Mouse (Mus musculus) heart, postnatal 0 days (tissue): ENCODE measurements around the gene Kat5. TPM values are rescaled to one million over a fixed set of nuclear protein-coding genes. Genes with fewer than 3 reads are reported as not detected.
A peak's percentile ranks its signal among the peaks of the same experiment; 100 is the strongest.

Experiments used
- ATAC-seq: fragments of 200-750 bp; cut with Nextera tagmentation; 2 replicates; pipeline ENCODE4 v1.8.0; 2017; ENCODE audit warnings: low read depth, moderate number of reproducible peaks, moderate library complexity; ENCODE audit not compliant: insufficient read depth
- DNase-seq: peaks from one replicate; pipeline ENCODE4 v3.0.0-alpha.2; 2016; ENCODE audit warnings: low spot score
- H3K27ac ChIP-seq: fragments of 300-500 bp; sonication (generic); 2 replicates; pipeline ENCODE4 v1.5.1; 2014; ENCODE audit warnings: low read depth, mild to moderate bottlenecking
- H3K27me3 ChIP-seq: fragments of 300-500 bp; sonication (generic); 2 replicates; pipeline ENCODE4 v1.6.1; 2014; ENCODE audit warnings: low read length, mixed read lengths; ENCODE audit not compliant: control insufficient read depth, insufficient read depth
- H3K36me3 ChIP-seq: fragments of 300-500 bp; sonication (generic); replicated peaks from 2 replicates; pipeline ENCODE4 v1.6.1; 2014; ENCODE audit warnings: low read length, mixed read lengths; ENCODE audit not compliant: control insufficient read depth, insufficient read depth
- H3K4me1 ChIP-seq: fragments of 300-500 bp; sonication (generic); 2 replicates; pipeline ENCODE4 v1.6.1; 2014; ENCODE audit warnings: antibody characterized with exemption; ENCODE audit not compliant: control insufficient read depth, insufficient read depth
- H3K4me2 ChIP-seq: fragments of 300-500 bp; sonication (generic); 2 replicates; pipeline ENCODE4 v1.6.1; 2014; ENCODE audit warnings: low read depth, mild to moderate bottlenecking, low read length, moderate library complexity
- H3K4me3 ChIP-seq: fragments of 300-500 bp; sonication (generic); 2 replicates; pipeline ENCODE4 v1.5.1; 2014; ENCODE audit warnings: low read depth, low read length
- H3K9ac ChIP-seq: fragments of 300-500 bp; sonication (generic); replicated peaks from 2 replicates; pipeline ENCODE4 v1.6.1; 2014; ENCODE audit warnings: low read depth, low read length, mixed read lengths
- H3K9me3 ChIP-seq: fragments of 300-500 bp; sonication (generic); replicated peaks from 2 replicates; pipeline ENCODE4 v1.6.1; 2016; ENCODE audit warnings: low read length; ENCODE audit not compliant: control insufficient read depth
- CTCF ChIP-seq: IDR thresholded peaks from 2 replicates; pipeline ENCODE4 v1.5.1; 2016; ENCODE audit warnings: antibody characterized with exemption, control low read depth, low read depth
- EP300 ChIP-seq: IDR thresholded peaks from 2 replicates; pipeline ENCODE4 v1.6.1; 2016; ENCODE audit warnings: antibody characterized with exemption, low read depth
- WGBS: fragments of 180-500 bp; shearing (Covaris S2); extraction: QIAGEN DNeasy Blood & Tissue Kit; methylation state at CpG from one replicate; pipeline ENCODE4 v1.1.7; 2014; 5-methylcytosine and 5-hydroxymethylcytosine counted together
- polyA plus RNA-seq: library from polyadenylated mRNA; unstranded; fragments of >200 nt; fragmentation: Nextera tagmentation; extraction: Ambion mirVana; gene quantifications from 2 replicates; pipeline ENCODE4 v1.2.1, GENCODE M21; 2015
- total RNA-seq: library from RNA; depleted of rRNA; stranded (reverse); fragments of >200 nt; gene quantifications from 2 replicates; pipeline ENCODE4 v1.2.3, GENCODE M21; 2014; ENCODE audit warnings: low replicate concordance

Kat5 gene
- total and polyA plus RNA-seq, 2 experiments from 2014 or later, result 27.0 to 164 TPM

- H3K9me3 ChIP-seq, result no peaks in the 10 kb centered on the region
- TF ChIP-seq CTCF (no peak), EP300 (no peak)
- peak within 1 kb of the TSS; percentile 70 for H3K4me3 ChIP-seq
- DNase-seq (peak; percentile 80), ATAC-seq (peak; percentile 89)
- peaks cover 30% of the 10 kb centered on the region for H3K36me3 ChIP-seq
- peak within 1 kb of the TSS; percentile 69 for H3K4me2 ChIP-seq
- under 1% methylated on average over 71 of the region's 109 CpGs for WGBS
- H3K27ac ChIP-seq, result peak within 1 kb of the TSS; percentile 95
- H3K9ac ChIP-seq, result peak within 1 kb of the TSS; percentile 86
- H3K4me1 ChIP-seq, result peaks cover 16% of the 10 kb centered on the region
- H3K27me3 ChIP-seq, result no peaks in the 10 kb centered on the region
These were observed 27.3 kb upstream of the Kat5 start, which contains the start of gene Rela for GRCm38 (mm10) chr19:5637069-5638047. TSS of gene Rela (plus strand) at chr19:5637483.

GRCm38 (mm10) chr19:5636571-5637041 lies 26.6 kb upstream of the Kat5 start:
- Histone ChIP-seq H3K36me3 (peaks cover 22% of the 10 kb centered on the region), H3K9ac (peak overlapping the region; percentile 86), H3K27me3 (no peaks in the 10 kb centered on the region), H3K4me3 (peak overlapping the region; percentile 70), H3K27ac (peak overlapping the region; percentile 95), H3K9me3 (no peaks in the 10 kb centered on the region), H3K4me1 (peaks cover 16% of the 10 kb centered on the region), H3K4me2 (peak overlapping the region; percentile 69)
- no peak for ATAC-seq
- WGBS, result 33% methylated on average over 12 of the region's 12 CpGs
- DNase-seq, result peak; percentile 41
- TF ChIP-seq CTCF, result no peak
- TF ChIP-seq EP300, result no peak

GRCm38 (mm10) chr19:5636036-5636570 lies 26.1 kb upstream of the Kat5 start:
- H3K27me3 ChIP-seq, result no peaks in the 10 kb centered on the region
- peaks cover 16% of the 10 kb centered on the region for H3K4me1 ChIP-seq
- 67% methylated on average over 7 of the region's 7 CpGs for WGBS
- H3K27ac ChIP-seq, result peak overlapping the region; percentile 95
- no peak overlapping the region for H3K4me3 ChIP-seq
- no peak for DNase-seq
- peaks cover 17% of the 10 kb centered on the region for H3K36me3 ChIP-seq
- TF ChIP-seq EP300 (no peak), CTCF (no peak)
- no peaks in the 10 kb centered on the region for H3K9me3 ChIP-seq
- no peak overlapping the region for H3K9ac ChIP-seq
- ATAC-seq, result no peak
- peak overlapping the region; percentile 69; the same call in 1 of the 2 replicates for H3K4me2 ChIP-seq

- Histone ChIP-seq H3K36me3 (no peaks in the 10 kb centered on the region), H3K9me3 (no peaks in the 10 kb centered on the region), H3K4me3 (no peak overlapping the region), H3K4me1 (0 out of 2 replicates have a peak, but pooled peaks cover 8% of the 10 kb centered on the region), H3K4me2 (no peak overlapping the region), H3K9ac (no peak overlapping the region), H3K27ac (no peak overlapping the region), H3K27me3 (no peaks in the 10 kb centered on the region)
- TF ChIP-seq CTCF, result no peak
- no peak for TF ChIP-seq EP300
- DNase-seq (no peak), ATAC-seq (no peak)
- 72% methylated on average over 9 of the region's 9 CpGs for WGBS
These were observed 22.1 kb upstream of the Kat5 start for GRCm38 (mm10) chr19:5632120-5632519.

- H3K4me3 ChIP-seq, result no peak overlapping the region
- no peak overlapping the region for H3K27ac ChIP-seq
- ATAC-seq, result no peak
- no peaks in the 10 kb centered on the region for H3K4me1 ChIP-seq
- no peaks in the 10 kb centered on the region for H3K9me3 ChIP-seq
- H3K4me2 ChIP-seq, result no peak overlapping the region
- H3K27me3 ChIP-seq, result no peaks in the 10 kb centered on the region
- no peak overlapping the region for H3K9ac ChIP-seq
- no peaks in the 10 kb centered on the region for H3K36me3 ChIP-seq
- no peak for TF ChIP-seq CTCF
- no peak for TF ChIP-seq EP300
- DNase-seq, result no peak
These were observed 19.9 kb upstream of the Kat5 start for GRCm38 (mm10) chr19:5629907-5630306.
